Mouse (Mus musculus) granulocyte monocyte progenitor cell, adult 5-6 weeks (primary cell): Measurements from ENCODE around the gene Fxr2. TPM values are rescaled to one million over a fixed set of nuclear protein-coding genes. Genes with fewer than 3 reads are reported as not detected.
"Not testable (repeated sequence)": the region's sequence is repeated elsewhere in the genome, so short reads cannot be mapped to it uniquely, and the experiment has no call there.

Experiments used
- ATAC-seq: replicated peaks from 2 replicates; pipeline ENCODE4 v1.8.0; 2016; ENCODE audit warnings: mild to moderate bottlenecking, moderate TSS enrichment, inconsistent platforms; ENCODE audit not compliant: poor library complexity, severe bottlenecking
- total RNA-seq, 2 experiments: library from RNA; stranded (forward) in 1 of 2; stranded (reverse) in 1 of 2; fragments of 200-712, 200-1000 nt in 1 of 2; fragments of >200 nt in 1 of 2; fragmentation: Nextera tagmentation in 1 of 2; gene quantifications; 2 replicates each; pipeline ENCODE4 v1.2.3; 2014 to 2017

Gene Fxr2
- total RNA-seq, 2 experiments from 2014 or later, result 34.1 to 47.4 TPM

- ATAC-seq, result not testable (repeated sequence)
Measured at GRCm38 (mm10) chr11:69702886-69703285, 70.1 kb downstream of the Fxr2 start.

Other genes starting within 250 kb of the Fxr2 start
Only the 30 nearest of the 34 such genes appear.
- not detected in 2 replicates for gene Tmem88, start 234.8 kb upstream of the Fxr2 start, total RNA-seq (2014; fragmentation: Nextera tagmentation)
- 0.56 TPM in 1 of 2 replicates, not detected in the other for gene Tmem88, start 234.8 kb upstream of the Fxr2 start, total RNA-seq (2017)
- gene Kdm6b, start 219.3 kb upstream of the Fxr2 start, total RNA-seq (2014; fragmentation: Nextera tagmentation), result 12.1 and 14.4 TPM in 2 replicates
- gene Kdm6b, start 219.3 kb upstream of the Fxr2 start, total RNA-seq (2017), result 0.99 and 2.8 TPM in 2 replicates
- gene Dnah2, start 83.9 kb upstream of the Fxr2 start, total RNA-seq (2014; fragmentation: Nextera tagmentation), result 0.11 and 3.5 TPM in 2 replicates
- gene Dnah2, start 83.9 kb upstream of the Fxr2 start, total RNA-seq (2017), result not detected in 2 replicates
- gene Efnb3, start 72.8 kb upstream of the Fxr2 start, total RNA-seq (2014; fragmentation: Nextera tagmentation), result not detected in 2 replicates
- gene Efnb3, start 72.8 kb upstream of the Fxr2 start, total RNA-seq (2017), result not detected in 2 replicates
- gene Wrap53, start 52.7 kb upstream of the Fxr2 start, total RNA-seq (2014; fragmentation: Nextera tagmentation), result 8.0 and 18.8 TPM in 2 replicates
- gene Wrap53, start 52.7 kb upstream of the Fxr2 start, total RNA-seq (2017), result 6.5 and 11.3 TPM in 2 replicates
- 215 and 226 TPM in 2 replicates for gene Trp53, start 52.6 kb upstream of the Fxr2 start, total RNA-seq (2014; fragmentation: Nextera tagmentation)
- 56.8 and 58.0 TPM in 2 replicates for gene Trp53, start 52.6 kb upstream of the Fxr2 start, total RNA-seq (2017)
- gene Atp1b2, start 27.0 kb upstream of the Fxr2 start, total RNA-seq (2014; fragmentation: Nextera tagmentation), result 1.7 and 3.0 TPM in 2 replicates
- 0.10 TPM in 1 of 2 replicates, not detected in the other for gene Atp1b2, start 27.0 kb upstream of the Fxr2 start, total RNA-seq (2017)
- not detected in 2 replicates for gene Shbg, start 15.1 kb upstream of the Fxr2 start, total RNA-seq (2014; fragmentation: Nextera tagmentation)
- not detected in 2 replicates for gene Shbg, start 15.1 kb upstream of the Fxr2 start, total RNA-seq (2017)
- not detected in 2 replicates for gene Sat2, start 11.0 kb upstream of the Fxr2 start, total RNA-seq (2014; fragmentation: Nextera tagmentation)
- 1.8 TPM in 1 of 2 replicates, not detected in the other for gene Sat2, start 11.0 kb upstream of the Fxr2 start, total RNA-seq (2017)
- not detected in 2 replicates for gene Sox15, start 22.3 kb downstream of the Fxr2 start, total RNA-seq (2014; fragmentation: Nextera tagmentation)
- gene Sox15, start 22.3 kb downstream of the Fxr2 start, total RNA-seq (2017), result not detected in 2 replicates
- 40.7 and 48.6 TPM in 2 replicates for gene Mpdu1, start 29.7 kb downstream of the Fxr2 start, total RNA-seq (2014; fragmentation: Nextera tagmentation)
- 58.5 and 67.9 TPM in 2 replicates for gene Mpdu1, start 29.7 kb downstream of the Fxr2 start, total RNA-seq (2017)
- gene Cd68, start 33.2 kb downstream of the Fxr2 start, total RNA-seq (2014; fragmentation: Nextera tagmentation), result 29.7 and 52.0 TPM in 2 replicates
- 27.0 and 47.7 TPM in 2 replicates for gene Cd68, start 33.2 kb downstream of the Fxr2 start, total RNA-seq (2017)
- 969 and 995 TPM in 2 replicates for gene Eif4a1, start 39.4 kb downstream of the Fxr2 start, total RNA-seq (2014; fragmentation: Nextera tagmentation)
- gene Eif4a1, start 39.4 kb downstream of the Fxr2 start, total RNA-seq (2017), result 1,214 and 1,335 TPM in 2 replicates
- gene Senp3, start 49.1 kb downstream of the Fxr2 start, total RNA-seq (2014; fragmentation: Nextera tagmentation), result 99.4 and 106 TPM in 2 replicates
- gene Senp3, start 49.1 kb downstream of the Fxr2 start, total RNA-seq (2017), result 95.6 and 98.9 TPM in 2 replicates
- gene Tnfsf13, start 52.8 kb downstream of the Fxr2 start, total RNA-seq (2014; fragmentation: Nextera tagmentation), result 5.4 and 27.7 TPM in 2 replicates
- 38.0 and 41.8 TPM in 2 replicates for gene Tnfsf13, start 52.8 kb downstream of the Fxr2 start, total RNA-seq (2017)
- gene Tnfsf12, start 62.9 kb downstream of the Fxr2 start, total RNA-seq (2014; fragmentation: Nextera tagmentation), result 2.1 and 6.1 TPM in 2 replicates
- gene Tnfsf12, start 62.9 kb downstream of the Fxr2 start, total RNA-seq (2017), result 0.46 and 1.6 TPM in 2 replicates
- 4.9 and 6.6 TPM in 2 replicates for gene Tnfsfm13, start 63.1 kb downstream of the Fxr2 start, total RNA-seq (2014; fragmentation: Nextera tagmentation)
- 3.6 and 6.1 TPM in 2 replicates for gene Tnfsfm13, start 63.1 kb downstream of the Fxr2 start, total RNA-seq (2017)
- 153 and 165 TPM in 2 replicates for gene Polr2a, start 125.6 kb downstream of the Fxr2 start, total RNA-seq (2014; fragmentation: Nextera tagmentation)
- gene Polr2a, start 125.6 kb downstream of the Fxr2 start, total RNA-seq (2017), result 30.2 and 38.5 TPM in 2 replicates
- gene Slc35g3, start 129.0 kb downstream of the Fxr2 start, total RNA-seq (2014; fragmentation: Nextera tagmentation), result not detected in 2 replicates
- not detected in 2 replicates for gene Slc35g3, start 129.0 kb downstream of the Fxr2 start, total RNA-seq (2017)
- 1.8 and 2.1 TPM in 2 replicates for gene Zbtb4, start 132.9 kb downstream of the Fxr2 start, total RNA-seq (2014; fragmentation: Nextera tagmentation)
- 0.26 and 0.43 TPM in 2 replicates for gene Zbtb4, start 132.9 kb downstream of the Fxr2 start, total RNA-seq (2017)
- gene Chrnb1, start 163.0 kb downstream of the Fxr2 start, total RNA-seq (2014; fragmentation: Nextera tagmentation), result not detected in 2 replicates
- gene Chrnb1, start 163.0 kb downstream of the Fxr2 start, total RNA-seq (2017), result 0.82 TPM in 1 of 2 replicates, not detected in the other
- gene Fgf11, start 168.9 kb downstream of the Fxr2 start, total RNA-seq (2014; fragmentation: Nextera tagmentation), result 1.6 and 2.9 TPM in 2 replicates
- not detected in 2 replicates for gene Fgf11, start 168.9 kb downstream of the Fxr2 start, total RNA-seq (2017)
- not detected in 2 replicates for gene Tmem102, start 172.6 kb downstream of the Fxr2 start, total RNA-seq (2014; fragmentation: Nextera tagmentation)
- not detected in 2 replicates for gene Tmem102, start 172.6 kb downstream of the Fxr2 start, total RNA-seq (2017)
- gene Gm39566, start 182.3 kb downstream of the Fxr2 start, total RNA-seq (2014; fragmentation: Nextera tagmentation), result not detected in 2 replicates
- not detected in 2 replicates for gene Gm39566, start 182.3 kb downstream of the Fxr2 start, total RNA-seq (2017)
- not detected in 2 replicates for gene Spem2, start 185.5 kb downstream of the Fxr2 start, total RNA-seq (2014; fragmentation: Nextera tagmentation)
- gene Spem2, start 185.5 kb downstream of the Fxr2 start, total RNA-seq (2017), result not detected in 2 replicates
- gene Spem1, start 189.2 kb downstream of the Fxr2 start, total RNA-seq (2014; fragmentation: Nextera tagmentation), result not detected in 2 replicates
- not detected in 2 replicates for gene Spem1, start 189.2 kb downstream of the Fxr2 start, total RNA-seq (2017)
- gene Nlgn2, start 204.8 kb downstream of the Fxr2 start, total RNA-seq (2014; fragmentation: Nextera tagmentation), result 13.5 and 33.1 TPM in 2 replicates
- gene Nlgn2, start 204.8 kb downstream of the Fxr2 start, total RNA-seq (2017), result 4.0 and 7.4 TPM in 2 replicates
- gene Tmem256, start 205.5 kb downstream of the Fxr2 start, total RNA-seq (2014; fragmentation: Nextera tagmentation), result 294 and 359 TPM in 2 replicates
- 118 and 164 TPM in 2 replicates for gene Tmem256, start 205.5 kb downstream of the Fxr2 start, total RNA-seq (2017)
- gene Plscr3, start 213.4 kb downstream of the Fxr2 start, total RNA-seq (2014; fragmentation: Nextera tagmentation), result 108 and 109 TPM in 2 replicates
- 24.9 and 25.2 TPM in 2 replicates for gene Plscr3, start 213.4 kb downstream of the Fxr2 start, total RNA-seq (2017)
- gene Tnk1, start 225.7 kb downstream of the Fxr2 start, total RNA-seq (2014; fragmentation: Nextera tagmentation), result 0.60 TPM in 1 of 2 replicates, not detected in the other
- gene Tnk1, start 225.7 kb downstream of the Fxr2 start, total RNA-seq (2017), result not detected in 2 replicates